Mouse (Mus musculus) kidney, adult 8-10 months (tissue): ENCODE data around the gene Anxa5.

Experiments used
- DNase-seq, 2 experiments: peaks; one replicate each; pipeline ENCODE4 v3.0.0; 2022

The Anxa5 gene

DNA sequence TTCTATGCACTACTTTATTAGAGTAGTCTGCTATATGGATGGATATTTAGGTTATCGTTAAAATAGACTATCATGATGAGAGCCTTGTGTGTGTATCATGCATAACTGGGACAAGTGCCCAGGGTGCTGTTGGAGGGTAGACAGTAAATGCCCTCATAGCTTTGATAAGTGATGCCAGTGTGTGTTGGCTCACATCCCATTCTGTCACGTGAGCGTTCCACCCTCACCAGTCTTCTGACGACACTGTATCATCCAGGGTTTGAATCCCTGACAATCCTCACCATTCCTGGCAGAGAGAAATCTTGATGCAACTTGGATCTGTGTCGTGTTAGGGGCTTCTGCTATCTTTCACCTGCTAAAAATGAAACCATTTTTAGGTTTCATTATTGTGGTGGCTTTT is 29.2 kb downstream of the Anxa5 start:
- no peak for DNase-seq

DNA sequence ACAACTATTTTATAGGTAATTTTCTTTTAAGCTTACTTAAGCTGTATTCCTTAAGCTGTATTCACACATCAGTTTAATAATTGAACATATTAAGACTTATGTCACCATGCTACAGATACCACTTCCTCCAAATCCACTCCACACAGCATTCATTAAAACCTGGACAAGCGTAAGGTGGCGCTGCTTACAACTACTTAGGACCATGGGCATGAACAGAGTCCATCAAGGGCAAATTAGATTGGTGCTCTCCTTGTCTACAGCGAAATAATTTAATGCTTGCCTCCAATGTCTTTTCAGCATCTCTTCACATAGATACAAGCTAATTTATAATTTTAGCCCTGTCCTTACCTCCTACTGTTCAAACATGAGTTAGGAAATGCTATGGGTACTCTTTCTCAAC is 29.7 kb downstream of the Anxa5 start:
- DNase-seq, result no peak

DNA sequence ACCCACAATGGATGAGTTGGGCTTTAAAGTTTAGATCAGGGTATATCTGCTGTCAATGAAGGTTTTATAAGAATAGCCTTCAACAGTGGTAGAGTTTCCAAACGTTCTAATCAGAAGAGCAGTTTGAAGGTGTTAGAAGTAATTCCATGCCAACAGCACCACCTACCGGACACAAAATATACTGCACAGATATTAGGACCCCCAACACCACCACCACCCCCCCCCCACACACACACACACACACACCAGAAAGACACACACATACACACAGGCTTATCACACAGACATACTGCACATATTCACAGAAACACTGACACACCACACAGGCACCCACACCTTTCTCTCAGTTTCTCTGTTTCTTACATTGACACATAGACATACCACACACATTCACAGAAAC is 33.3 kb downstream of the Anxa5 start:
- peak in 1 of 2 experiments; percentile 27 for DNase-seq

DNA sequence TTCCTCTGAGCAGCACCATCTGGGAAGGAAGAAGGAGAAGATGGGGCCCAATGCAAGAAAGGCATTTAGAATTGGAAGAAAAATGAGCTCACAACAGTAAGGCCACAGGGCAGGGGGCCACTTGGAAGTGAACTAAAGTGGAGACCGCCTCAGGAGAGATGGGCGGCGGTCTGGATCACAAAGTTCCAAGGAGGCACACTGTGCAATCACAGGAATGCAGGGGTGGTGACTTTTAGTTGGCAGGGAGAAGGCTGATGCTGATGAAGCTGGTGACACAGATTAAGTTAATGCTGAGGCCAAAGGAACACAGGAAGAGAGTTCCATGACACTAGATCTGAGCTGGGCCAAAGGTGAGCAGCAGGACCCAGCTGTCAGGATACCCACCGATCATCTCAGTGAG is 35.4 kb downstream of the Anxa5 start:
- no peak for DNase-seq

DNA sequence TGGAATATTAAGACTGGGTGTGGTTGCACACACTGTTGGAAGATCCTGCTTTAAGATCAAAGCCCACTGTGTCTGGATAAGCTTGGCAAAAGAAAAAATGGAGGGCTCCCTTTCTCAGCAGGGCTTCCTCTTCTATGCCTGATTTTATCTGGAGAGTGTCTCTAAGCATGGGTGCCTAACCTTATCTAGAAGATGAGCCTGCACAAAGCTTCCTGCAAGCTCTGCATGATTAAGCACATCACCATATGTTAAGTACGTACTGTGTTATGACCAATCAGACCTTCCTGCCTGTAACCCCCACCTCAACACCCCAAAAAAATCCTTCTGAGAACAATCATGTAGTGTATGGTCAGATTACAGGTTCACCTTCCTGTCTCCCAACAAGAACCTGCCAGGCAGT is 45.3 kb downstream of the Anxa5 start:
- no peak for DNase-seq

DNA sequence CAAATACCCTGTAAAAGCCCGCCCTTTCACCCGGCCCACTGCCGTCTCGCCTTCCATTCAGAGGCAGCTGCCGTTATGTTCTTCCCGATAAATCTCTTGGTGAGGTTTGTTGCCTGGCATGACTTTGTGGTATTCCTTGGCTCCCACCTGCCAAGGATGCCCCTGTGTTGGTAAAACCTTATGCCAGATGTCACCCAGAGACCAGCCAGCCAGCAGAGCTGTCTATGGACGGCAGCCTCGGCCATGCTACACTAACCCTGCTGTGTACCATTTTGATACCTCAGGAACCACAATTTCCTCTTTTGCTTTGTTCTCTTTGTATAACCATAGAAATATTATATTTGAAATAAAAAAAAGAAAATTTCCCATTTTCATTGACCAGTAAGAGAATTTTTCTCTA is 48.3 kb downstream of the Anxa5 start:
- no peak for DNase-seq

DNA sequence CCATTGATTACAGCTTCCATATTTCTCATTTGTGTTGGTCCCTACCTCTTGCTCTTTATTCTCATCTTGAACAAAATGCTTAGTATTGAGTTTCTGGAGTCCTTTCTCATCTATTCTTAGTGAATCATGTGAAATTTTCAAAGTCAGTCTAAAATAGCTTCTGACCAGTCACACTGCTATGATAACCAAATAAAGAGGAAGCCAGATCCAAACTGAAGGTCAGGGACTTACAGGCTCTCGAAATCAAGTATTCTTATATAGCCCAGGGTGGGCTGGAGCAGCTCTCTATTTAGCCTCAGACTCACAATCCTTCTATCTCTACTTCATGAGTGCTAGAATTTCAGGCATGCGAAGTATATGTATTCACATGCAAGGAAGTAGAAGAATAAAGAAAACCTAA is 66.2 kb downstream of the Anxa5 start:
- no peak for DNase-seq

DNA sequence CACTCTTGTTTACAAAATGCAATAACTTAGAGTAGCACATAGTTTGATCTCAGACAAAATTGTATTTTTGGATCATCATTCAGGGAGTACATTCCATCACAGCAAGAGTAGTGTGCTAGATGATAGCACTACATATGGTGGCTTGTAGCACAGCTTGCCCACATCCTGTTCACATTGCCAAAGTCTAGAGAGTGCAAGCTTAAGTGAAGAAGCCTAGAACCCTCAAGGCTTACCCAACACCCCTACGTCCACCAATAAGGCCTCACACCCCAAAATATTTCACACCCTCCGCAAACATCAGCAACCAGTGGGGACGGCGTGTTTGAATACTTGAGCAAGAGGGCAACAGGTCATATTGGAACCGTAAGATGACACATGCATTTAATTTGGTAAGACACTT is 68.7 kb downstream of the Anxa5 start:
- DNase-seq, result no peak

DNA sequence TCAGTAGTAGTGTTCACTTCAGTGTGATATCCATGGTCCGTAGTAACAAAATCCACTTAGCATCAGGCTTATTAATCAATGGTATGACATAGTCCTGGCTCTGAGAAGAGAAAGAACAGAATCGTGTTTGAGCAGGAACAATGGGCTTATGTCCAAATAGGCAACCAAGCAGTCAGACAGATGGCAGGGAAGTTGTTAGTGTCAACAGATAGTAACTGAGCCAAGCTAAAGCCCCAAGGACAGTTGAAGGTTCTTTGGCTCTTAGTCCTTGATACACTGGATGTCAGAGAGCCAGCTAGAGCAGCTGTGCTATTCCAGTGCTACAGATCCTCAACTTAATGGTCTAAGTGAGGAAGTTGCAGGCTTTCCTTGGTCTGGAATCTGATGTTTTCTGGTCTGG is 69.4 kb downstream of the Anxa5 start:
- no peak for DNase-seq

DNA sequence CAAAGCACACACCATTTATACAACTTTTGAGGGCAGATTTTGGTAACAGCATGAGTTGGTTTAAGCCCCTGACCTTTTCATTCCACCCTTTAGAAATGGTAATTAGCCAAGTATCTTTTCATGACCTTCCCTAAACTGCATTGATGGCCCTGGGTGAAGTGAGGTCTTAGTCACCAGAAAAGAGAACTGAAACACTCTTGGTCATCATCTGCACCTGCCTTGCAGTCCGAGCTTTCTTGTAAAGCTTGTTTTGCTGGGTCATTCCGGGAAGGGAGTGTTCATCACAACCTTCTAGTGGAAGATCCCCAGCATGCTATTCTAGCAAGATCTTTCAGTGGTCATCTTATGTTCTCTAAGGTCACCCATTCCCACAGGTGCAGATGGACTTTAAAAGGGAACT is 73.8 kb downstream of the Anxa5 start:
- no peak for DNase-seq

DNA sequence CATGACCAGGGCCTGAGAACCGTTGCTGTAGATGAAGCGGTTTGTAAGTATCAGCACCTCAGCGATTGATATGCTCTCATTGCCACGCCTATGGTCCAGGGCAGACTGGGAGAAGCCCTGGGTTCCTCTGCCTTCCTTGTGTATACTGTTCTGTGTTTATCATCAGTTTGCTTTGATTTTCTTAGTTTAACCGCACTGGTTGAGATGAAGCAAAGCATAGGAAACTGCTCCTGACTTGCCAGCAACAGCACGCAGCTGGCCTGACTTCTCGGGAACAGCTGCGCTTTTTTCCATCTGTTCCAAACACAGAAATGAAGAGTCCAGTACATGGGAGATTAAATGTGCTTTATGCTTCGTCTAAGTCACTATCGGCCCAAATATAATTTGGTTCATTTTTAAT is 75.0 kb downstream of the Anxa5 start:
- no peak for DNase-seq
